Mouse (Mus musculus) right cerebral cortex, postnatal 4 days (tissue): Measurements from ENCODE around the gene Stom.

ENCODE experiments used
- DNase-seq: peaks from one replicate; pipeline ENCODE4 v3.0.0-alpha.2; 2022

Gene Stom

GRCm38 (mm10) chr2:35336388-35337280, at the start of gene Stom:
Gene Stom (minus strand): TSS chr2:35336976.
- peak; percentile 99 for DNase-seq

- no peak for DNase-seq
Measured at GRCm38 (mm10) chr2:35385441-35385871, 48.7 kb upstream of the Stom start.

GRCm38 (mm10) chr2:35379306-35379705, 42.5 kb upstream of the Stom start:
- DNase-seq, result no peak

DNA sequence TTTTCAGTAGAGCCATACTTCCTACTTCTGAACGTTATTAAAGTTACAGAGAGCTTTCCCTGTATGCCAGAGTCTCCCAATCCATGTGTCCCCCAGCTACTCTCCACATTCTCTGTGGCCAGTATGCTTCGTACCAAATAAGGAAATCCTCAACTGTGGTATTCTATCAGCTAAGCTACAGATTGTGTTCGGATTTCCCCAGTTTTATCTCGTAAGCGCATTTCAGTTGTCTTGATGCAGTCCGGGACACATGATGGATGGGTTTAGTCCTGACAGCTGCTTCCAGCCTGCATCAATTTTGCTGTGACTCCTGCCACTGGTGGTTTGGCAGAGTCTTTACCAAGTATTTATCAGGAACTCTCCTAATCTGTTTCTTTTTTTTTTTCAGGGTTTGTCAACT, 40.8 kb upstream of the Stom start:
- no peak for DNase-seq

GRCm38 (mm10) chr2:35373003-35373402, 36.2 kb upstream of the Stom start:
- peak; percentile 63 for DNase-seq

DNA sequence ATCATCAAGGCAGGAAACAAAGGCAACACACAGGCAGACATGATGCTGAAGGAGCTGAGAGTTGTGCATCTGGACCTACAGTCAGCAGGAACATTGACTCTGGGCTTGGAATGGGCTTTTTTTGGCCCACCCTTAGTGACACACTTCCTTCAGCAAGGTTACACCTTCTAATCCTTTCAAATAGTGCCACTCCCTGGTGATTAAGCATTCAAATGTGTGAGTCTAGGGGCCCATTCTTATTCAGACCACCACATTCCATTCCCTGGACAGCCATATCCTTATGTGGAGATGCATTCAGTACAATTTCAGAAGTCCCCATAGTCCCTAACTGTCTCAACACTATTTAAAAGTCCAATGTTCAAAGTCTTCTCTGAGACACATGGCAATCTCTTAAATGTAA, 33.9 kb upstream of the Stom start:
- no peak for DNase-seq

DNA sequence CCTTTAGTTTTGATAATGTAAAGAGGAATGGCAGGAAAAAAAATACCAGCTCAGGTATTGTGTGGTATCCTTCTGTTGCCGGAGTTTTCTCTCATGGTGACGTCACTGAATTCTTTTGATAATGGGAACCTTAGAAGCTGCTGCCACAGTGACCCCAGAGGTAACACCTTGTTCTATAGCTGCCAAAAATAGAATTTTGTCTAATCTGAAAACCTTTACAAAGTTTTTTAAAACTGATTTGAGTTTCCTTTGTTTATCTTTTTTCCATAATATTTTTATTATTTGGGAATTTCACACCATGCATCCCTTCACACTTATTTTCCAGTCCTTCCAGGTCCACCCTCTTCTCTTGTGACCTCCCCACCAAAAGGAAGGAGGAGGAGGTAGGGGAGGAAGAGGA, 30.9 kb upstream of the Stom start, which contains the start of gene 4930568D16Rik:
4930568D16Rik (minus strand) TSS at position 101 of the 400 bp plus-strand sequence.
- no peak for DNase-seq

DNA sequence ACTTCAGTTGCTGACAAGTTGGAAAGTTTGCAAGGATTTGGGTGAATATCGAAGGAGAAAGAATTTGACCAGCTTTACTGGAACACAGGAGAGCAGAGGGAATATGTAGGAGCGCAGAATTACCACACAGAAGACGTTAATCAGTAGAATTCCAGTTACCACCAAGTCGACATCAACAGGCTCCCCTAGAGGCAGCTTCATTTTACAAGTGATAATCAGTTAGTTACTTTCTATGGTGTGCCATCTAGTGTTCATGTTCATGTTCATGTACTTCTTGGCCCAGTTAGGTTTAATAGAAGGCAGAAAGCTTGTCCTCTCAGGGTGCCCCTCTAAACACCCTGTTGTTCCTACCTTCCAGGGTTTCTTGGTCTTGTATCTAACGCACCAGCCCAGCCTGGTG, 12.4 kb upstream of the Stom start:
- DNase-seq, result no peak

GRCm38 (mm10) chr2:35345984-35346383, 9.2 kb upstream of the Stom start:
- DNase-seq, result no peak

DNA sequence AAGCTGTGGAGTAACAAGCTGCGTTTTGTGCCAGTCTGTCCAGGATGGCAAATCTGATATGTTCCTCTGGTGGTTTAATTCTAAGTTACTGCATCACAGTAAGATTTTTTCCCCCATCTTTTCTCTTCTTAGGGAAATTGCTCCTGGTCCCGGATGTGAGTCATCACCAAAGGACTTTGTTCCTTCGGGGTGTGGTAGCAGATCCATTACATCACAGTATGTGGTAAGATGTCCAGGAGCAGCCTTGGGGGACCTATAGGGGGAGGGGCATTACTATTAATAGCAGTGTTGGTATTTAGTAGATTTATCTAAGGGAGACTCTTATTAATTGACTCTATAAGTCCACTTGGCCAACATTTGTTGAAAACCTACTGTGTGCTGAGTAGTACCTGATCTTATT, 5.8 kb upstream of the Stom start:
- DNase-seq, result no peak

DNA sequence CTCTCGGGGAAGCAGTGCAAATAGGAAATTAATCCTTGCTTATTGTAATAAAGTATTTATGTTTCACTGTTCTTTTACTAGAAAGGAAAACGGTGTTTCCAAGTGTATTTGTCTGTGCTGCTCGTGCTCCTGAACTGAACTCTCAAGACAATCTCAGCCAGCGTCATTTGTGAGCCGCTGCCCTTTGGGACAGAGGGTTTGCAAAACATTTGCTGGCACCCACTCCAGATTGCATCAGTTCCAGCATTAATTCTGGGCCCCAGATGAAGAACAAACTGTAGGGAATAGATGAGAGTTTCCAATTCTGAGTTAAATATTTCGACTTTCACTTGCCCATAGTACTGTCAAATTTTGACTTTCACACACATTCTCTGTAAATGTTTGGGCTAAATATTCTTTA, 1.9 kb upstream of the Stom start:
- no peak for DNase-seq

DNA sequence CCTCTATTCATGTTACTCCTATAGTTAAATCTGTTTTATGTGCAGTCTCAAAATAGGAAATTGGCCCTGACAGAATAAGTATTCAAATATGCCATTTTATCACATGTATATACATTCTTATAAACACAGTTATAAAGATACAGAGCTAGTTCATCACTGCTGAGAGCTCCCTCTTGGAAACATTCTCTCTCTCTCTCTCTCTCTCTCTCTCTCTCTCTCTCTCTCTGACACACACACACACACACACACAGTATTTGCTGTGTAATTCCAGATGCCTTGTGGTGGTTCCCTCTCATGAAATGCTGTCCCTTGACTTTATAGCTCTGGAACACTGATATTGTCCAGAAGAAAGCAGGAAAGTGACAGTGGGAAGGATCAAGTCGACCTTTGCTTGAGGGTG, 1.3 kb upstream of the Stom start:
- DNase-seq, result no peak

GRCm38 (mm10) chr2:35337419-35337818, 643 bp upstream of the Stom start:
- DNase-seq, result no peak

DNA sequence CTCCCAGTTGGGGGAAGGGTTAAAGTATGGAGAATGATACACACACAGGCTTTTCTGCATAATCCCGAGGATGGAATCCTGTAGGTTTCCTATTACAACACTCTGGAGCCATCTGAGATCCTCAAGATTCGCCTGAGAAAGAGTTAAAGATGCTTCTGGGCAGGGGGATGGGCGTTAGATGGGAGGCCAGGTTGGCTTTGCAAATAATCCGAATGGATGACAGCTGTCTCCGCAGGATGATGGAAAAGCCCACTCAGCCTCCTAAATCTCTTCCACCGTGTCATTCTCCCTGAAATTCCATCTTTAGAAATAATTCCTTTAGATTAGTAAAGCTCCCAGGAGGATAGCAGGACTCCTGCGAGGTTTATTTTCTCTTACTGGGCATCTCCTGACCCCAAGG, 1.2 kb downstream of the Stom start:
- no peak for DNase-seq

DNA sequence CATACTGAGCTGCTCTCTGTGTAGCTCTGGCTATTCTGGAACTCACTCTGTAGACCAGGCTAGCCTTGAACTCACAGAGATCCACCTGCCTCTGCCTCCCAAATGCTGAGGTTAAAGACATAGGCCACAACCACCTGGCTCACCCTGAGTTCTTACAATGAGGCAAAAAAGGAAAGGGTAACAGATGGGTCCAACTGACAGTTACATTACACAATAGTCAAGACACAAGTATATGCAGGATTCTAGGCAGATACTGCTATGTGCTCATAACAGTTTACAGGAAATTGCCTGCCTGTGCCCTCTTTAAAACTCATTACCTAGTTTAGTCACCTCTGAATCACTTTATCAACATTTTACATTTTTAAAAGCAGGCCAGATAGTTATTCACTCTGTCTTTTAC, 3.1 kb downstream of the Stom start:
- DNase-seq, result no peak

- no peak for DNase-seq
Measured at GRCm38 (mm10) chr2:35331205-35331604, 5.6 kb downstream of the Stom start.

DNA sequence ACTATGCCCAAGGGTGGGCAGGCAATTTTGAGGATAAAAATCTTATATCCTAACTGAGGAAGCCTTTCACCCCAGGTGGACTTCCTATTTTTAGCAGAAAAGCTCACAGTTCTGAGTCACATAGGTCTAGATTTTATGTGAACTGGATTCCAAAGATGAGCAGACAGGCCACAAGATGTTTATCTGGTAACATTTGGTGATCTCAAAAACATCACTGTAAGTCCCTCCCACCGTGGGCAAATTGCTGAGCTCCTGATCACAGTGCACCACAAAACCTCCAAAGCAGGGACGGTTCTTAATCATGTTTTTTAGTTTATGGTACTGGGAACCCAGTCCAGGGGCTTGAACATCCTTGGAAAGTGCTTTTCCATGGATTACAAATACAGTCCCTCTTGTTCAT, 7.7 kb downstream of the Stom start:
- DNase-seq, result no peak

GRCm38 (mm10) chr2:35328064-35328792, 8.5 kb downstream of the Stom start:
- DNase-seq, result no peak

GRCm38 (mm10) chr2:35327583-35327982, 9.2 kb downstream of the Stom start:
- no peak for DNase-seq

DNA sequence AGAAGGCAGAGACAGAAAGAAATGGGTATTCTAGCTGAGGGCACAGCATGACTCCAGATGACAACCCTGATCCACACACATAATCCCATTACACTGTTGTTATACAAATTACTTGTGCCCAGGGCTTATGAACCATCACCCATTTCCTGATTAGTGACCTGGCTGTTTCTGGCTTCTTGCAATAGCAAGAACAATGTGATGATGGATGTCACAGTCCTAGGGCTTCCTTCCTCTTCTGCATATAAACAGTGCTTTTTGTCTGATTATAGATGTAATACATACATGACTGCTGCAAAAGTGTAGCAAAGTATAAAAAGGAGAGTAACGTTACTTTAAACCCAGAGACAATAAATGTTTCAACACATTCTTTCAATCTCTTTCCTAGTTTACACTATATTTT, 9.8 kb downstream of the Stom start:
- DNase-seq, result no peak

DNA sequence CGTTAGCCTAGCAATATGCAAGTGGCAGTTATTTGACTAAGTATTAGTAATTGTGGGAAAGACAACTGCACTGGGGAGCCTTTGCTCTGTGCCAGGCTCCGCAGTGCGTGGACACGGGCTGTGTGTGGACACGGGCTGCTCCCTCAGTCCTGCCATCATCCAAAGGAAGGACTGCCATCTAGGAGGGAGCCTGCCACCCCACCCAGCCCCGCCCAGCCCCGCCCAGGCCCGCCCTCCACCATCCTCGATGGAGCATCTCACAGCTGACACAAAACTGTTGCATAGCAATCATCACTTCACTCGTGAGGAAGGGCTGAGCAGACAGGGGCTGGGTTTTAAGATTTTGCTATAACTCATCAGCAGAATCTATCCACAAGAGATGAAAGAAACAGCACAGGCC, 10.8 kb downstream of the Stom start:
- no peak for DNase-seq

- DNase-seq, result no peak
Measured at GRCm38 (mm10) chr2:35322404-35323164, 14.2 kb downstream of the Stom start.

GRCm38 (mm10) chr2:35320399-35320798, 16.4 kb downstream of the Stom start:
- no peak for DNase-seq
